Mouse (Mus musculus) c-Kit-negative CD71-positive TER-119-positive erythroid progenitor cells, embryonic 14.5 days (primary cell): Measurements from ENCODE around the gene Rbm4.

ENCODE experiments used
- DNase-seq: peaks from one replicate; pipeline ENCODE4 v3.0.0-alpha.2; 2013; ENCODE audit warnings: low read depth, low spot score

Rbm4 gene

GRCm38 (mm10) chr19:4793831-4794422 lies at the start of gene Rbm4:
TSS of gene Rbm4 (minus strand) at chr19:4793901.
- peak; percentile 100 for DNase-seq

- no peak for DNase-seq
Measured at GRCm38 (mm10) chr19:4842611-4843010, 48.9 kb upstream of the Rbm4 start.

- DNase-seq, result no peak
Measured at GRCm38 (mm10) chr19:4840848-4841247, 47.1 kb upstream of the Rbm4 start.

- peak; percentile 93 for DNase-seq
Measured at GRCm38 (mm10) chr19:4839149-4839548, 45.4 kb upstream of the Rbm4 start, which contains the start of the genes Ccs and Ccdc87. TSS of gene Ccs (minus strand) at chr19:4839332. TSS of gene Ccdc87 (plus strand) at chr19:4839366.

GRCm38 (mm10) chr19:4838526-4839140 lies 44.9 kb upstream of the Rbm4 start:
- no peak for DNase-seq

- no peak for DNase-seq
Measured at GRCm38 (mm10) chr19:4837049-4837448, 43.3 kb upstream of the Rbm4 start.

- DNase-seq, result no peak
Measured at GRCm38 (mm10) chr19:4836096-4836495, 42.4 kb upstream of the Rbm4 start.

- no peak for DNase-seq
Measured at GRCm38 (mm10) chr19:4833977-4834376, 40.3 kb upstream of the Rbm4 start.

GRCm38 (mm10) chr19:4829156-4829555 lies 35.5 kb upstream of the Rbm4 start:
- DNase-seq, result no peak

- DNase-seq, result no peak
Measured at GRCm38 (mm10) chr19:4828444-4829114, 34.9 kb upstream of the Rbm4 start.

- no peak for DNase-seq
Measured at GRCm38 (mm10) chr19:4820678-4821303, 27.1 kb upstream of the Rbm4 start.

- no peak for DNase-seq
Measured at GRCm38 (mm10) chr19:4817182-4817835, 23.6 kb upstream of the Rbm4 start.

- DNase-seq, result peak; percentile 29
Measured at GRCm38 (mm10) chr19:4813015-4813414, 19.3 kb upstream of the Rbm4 start.

- DNase-seq, result peak; percentile 12
Measured at GRCm38 (mm10) chr19:4812334-4812949, 18.7 kb upstream of the Rbm4 start.

GRCm38 (mm10) chr19:4811909-4812242 lies 18.2 kb upstream of the Rbm4 start:
- no peak for DNase-seq

- DNase-seq, result peak; percentile 95
Measured at GRCm38 (mm10) chr19:4811063-4811908, 17.6 kb upstream of the Rbm4 start, which contains the start of the genes Gm21992 and Rbm14. TSS of gene Gm21992 (minus strand) at chr19:4811612. TSS of gene Rbm14 (minus strand) at chr19:4811634.

- no peak for DNase-seq
Measured at GRCm38 (mm10) chr19:4810746-4811062, 17.0 kb upstream of the Rbm4 start.

GRCm38 (mm10) chr19:4810309-4810708 lies 16.6 kb upstream of the Rbm4 start:
- DNase-seq, result no peak

GRCm38 (mm10) chr19:4803283-4803682 lies 9.6 kb upstream of the Rbm4 start:
- DNase-seq, result no peak

GRCm38 (mm10) chr19:4802691-4803091 lies 9.0 kb upstream of the Rbm4 start:
- no peak for DNase-seq

GRCm38 (mm10) chr19:4799083-4799482 lies 5.4 kb upstream of the Rbm4 start:
- no peak for DNase-seq
